In the genomic region with DNA sequence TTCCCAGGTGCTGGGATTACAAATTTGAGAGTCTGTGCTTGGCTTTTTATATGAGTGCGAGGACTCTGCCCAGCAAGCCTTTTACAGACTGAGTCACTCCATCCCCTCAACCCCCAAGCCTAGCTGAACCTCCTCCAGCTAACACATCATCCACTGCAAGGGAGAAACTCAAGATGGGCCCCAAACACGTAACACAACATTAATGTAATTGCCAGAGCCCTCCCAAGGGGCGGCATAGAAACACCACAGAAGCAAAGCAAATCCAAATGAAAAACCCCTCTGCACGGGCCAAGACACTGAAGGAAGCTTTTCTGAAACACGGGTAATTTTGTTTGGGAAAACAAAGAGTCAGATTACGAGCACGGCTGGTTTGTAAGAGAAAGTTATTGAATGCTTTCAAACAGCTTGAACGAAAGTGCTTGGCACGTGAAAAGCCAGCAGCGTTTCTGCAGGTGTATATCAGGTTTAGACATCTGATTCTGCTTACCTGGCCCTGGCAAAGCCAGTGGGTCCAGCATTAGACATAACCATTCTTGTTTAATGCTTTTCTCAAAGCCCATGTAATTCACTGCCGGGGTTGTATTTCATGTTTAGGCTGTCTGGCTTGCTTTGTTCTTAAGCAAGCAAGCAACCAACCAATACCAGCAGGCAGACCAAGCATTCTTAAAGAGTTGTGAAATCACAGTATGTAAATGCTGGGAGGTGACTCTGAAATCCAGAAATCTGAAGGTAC, we compare ENCODE assay signal across 10 mouse cellular contexts.
DNase-seq lines count a peak whose midpoint lies in the region; ATAC-seq and TF ChIP-seq lines count a peak whose summit lies in the region.
"Had no signal": no experiment of that assay in that cellular context is flagged by ENCODE, and none has a peak within 500 bp of the region (broad histone marks: within the 10 kb centered on the region; RNA-seq: fewer than 3 reads in every experiment).

No protein-coding gene starts in this region.

- no peak for DNase-seq in forebrain, postnatal 0 days
- no peak for DNase-seq in forebrain, embryonic 11.5 days (ENCODE audit: low spot score)
- no peak for DNase-seq in kidney, postnatal 14 days
- peak; percentile 94 for DNase-seq in embryonic facial prominence, embryonic 14.5 days (ENCODE audit: low spot score)
- DNase-seq in limb, embryonic 14.5 days (ENCODE audit: low spot score): peak; percentile 81
- no peak for DNase-seq in thymus, postnatal 10 days (ENCODE audit: low spot score in 2 of 2)
- DNase-seq in adipocyte (ENCODE audit: low spot score): no peak
- DNase-seq: B cell, adult 2 months; kidney, adult 2 months had no signal

- 0 out of 2 replicates have a peak, but pooled peaks have one; percentile 11 for ATAC-seq in forebrain, postnatal 0 days
- ATAC-seq in forebrain, embryonic 11.5 days (replicated peaks; ENCODE audit: low FRiP score): no peak
- no peak for ATAC-seq in kidney, embryonic 16.5 days (ENCODE audit: low FRiP score, low TSS enrichment)
- ATAC-seq in embryonic facial prominence, embryonic 14.5 days (ENCODE audit: low read depth): peak; percentile 87
- peak; percentile 72 for ATAC-seq in limb, embryonic 14.5 days (ENCODE audit: low FRiP score, low read depth)

- H3K27me3 ChIP-seq in forebrain, postnatal 0 days (ENCODE audit: insufficient read depth, low read length): no peaks in the 10 kb centered on the region
- no peaks in the 10 kb centered on the region for H3K27me3 ChIP-seq in forebrain, embryonic 11.5 days (ENCODE audit: control insufficient read depth, insufficient read depth, low read length)
- no peaks in the 10 kb centered on the region for H3K27me3 ChIP-seq in kidney, embryonic 16.5 days (ENCODE audit: insufficient read depth, low read length)
- H3K27me3 ChIP-seq in embryonic facial prominence, embryonic 14.5 days (replicated peaks; ENCODE audit: control insufficient read depth, insufficient read depth, low read length): no peaks in the 10 kb centered on the region
- no peaks in the 10 kb centered on the region for H3K27me3 ChIP-seq in limb, embryonic 14.5 days (ENCODE audit: control insufficient read depth, insufficient read depth, low read length)

- no peak for TF ChIP-seq POLR2A in limb, embryonic 14.5 days (IDR thresholded peaks at IDR 0.05; ENCODE audit: borderline replicate concordance, extremely low read depth, insufficient read depth, insufficient read length)

- H3K4me3 ChIP-seq in forebrain, postnatal 0 days (ENCODE audit: low read depth, low read length): no peak overlapping the region
- H3K4me3 ChIP-seq in forebrain, embryonic 11.5 days (ENCODE audit: low read depth, low read length): no peak overlapping the region
- no peak overlapping the region for H3K4me3 ChIP-seq in kidney, embryonic 16.5 days (ENCODE audit: low read length)
- H3K4me3 ChIP-seq in embryonic facial prominence, embryonic 14.5 days (ENCODE audit: low read depth, low read length): no peak overlapping the region
- no peak overlapping the region for H3K4me3 ChIP-seq in limb, embryonic 14.5 days (replicated peaks; ENCODE audit: low read length)

- H3K4me2 ChIP-seq in forebrain, postnatal 0 days (ENCODE audit: low read depth): no peak overlapping the region
- no peak overlapping the region for H3K4me2 ChIP-seq in forebrain, embryonic 11.5 days (ENCODE audit: low read depth, low read length, severe bottlenecking)
- no peak overlapping the region for H3K4me2 ChIP-seq in kidney, embryonic 16.5 days (replicated peaks; ENCODE audit: low read depth, low read length)
- peak overlapping the region; percentile 29 for H3K4me2 ChIP-seq in embryonic facial prominence, embryonic 14.5 days (ENCODE audit: low read depth, low read length)
- no peak overlapping the region for H3K4me2 ChIP-seq in limb, embryonic 14.5 days (replicated peaks; ENCODE audit: low read depth, low read length, severe bottlenecking)

- no peaks in the 10 kb centered on the region for H3K36me3 ChIP-seq in forebrain, postnatal 0 days (ENCODE audit: insufficient read depth)
- no peaks in the 10 kb centered on the region for H3K36me3 ChIP-seq in forebrain, embryonic 11.5 days (ENCODE audit: control insufficient read depth, insufficient read depth, low read length)
- H3K36me3 ChIP-seq in kidney, embryonic 16.5 days (ENCODE audit: insufficient read depth, low read length): no peaks in the 10 kb centered on the region
- no peaks in the 10 kb centered on the region for H3K36me3 ChIP-seq in embryonic facial prominence, embryonic 14.5 days (ENCODE audit: control insufficient read depth, insufficient read depth, low read length)
- no peaks in the 10 kb centered on the region for H3K36me3 ChIP-seq in limb, embryonic 14.5 days (ENCODE audit: control insufficient read depth, insufficient read depth, low read length)

- no peak for TF ChIP-seq CTCF in forebrain, postnatal 0 days (IDR thresholded peaks at IDR 0.05; ENCODE audit: low read depth)

- H3K9ac ChIP-seq in forebrain, postnatal 0 days: no peak overlapping the region
- no peak overlapping the region for H3K9ac ChIP-seq in forebrain, embryonic 11.5 days (ENCODE audit: low read length)
- H3K9ac ChIP-seq in kidney, embryonic 16.5 days (replicated peaks; ENCODE audit: low read length): no peak overlapping the region
- no peak overlapping the region for H3K9ac ChIP-seq in embryonic facial prominence, embryonic 14.5 days (ENCODE audit: low read depth, low read length)
- H3K9ac ChIP-seq in limb, embryonic 14.5 days (ENCODE audit: low read depth, low read length, severe bottlenecking): no peak overlapping the region

- H3K9me3 ChIP-seq in forebrain, postnatal 0 days (ENCODE audit: low read length): no peaks in the 10 kb centered on the region
- H3K9me3 ChIP-seq in forebrain, embryonic 11.5 days (ENCODE audit: control insufficient read depth, low read length): no peaks in the 10 kb centered on the region
- no peaks in the 10 kb centered on the region for H3K9me3 ChIP-seq in kidney, embryonic 16.5 days (ENCODE audit: low read length)
- H3K9me3 ChIP-seq in embryonic facial prominence, embryonic 14.5 days (ENCODE audit: control insufficient read depth, low read length): no peaks in the 10 kb centered on the region
- no peaks in the 10 kb centered on the region for H3K9me3 ChIP-seq in limb, embryonic 14.5 days (ENCODE audit: control insufficient read depth, low read length)

- no peak overlapping the region for H3K27ac ChIP-seq in forebrain, postnatal 0 days (ENCODE audit: low read depth, low read length)
- no peak overlapping the region for H3K27ac ChIP-seq in forebrain, embryonic 11.5 days (ENCODE audit: low read depth, low read length)
- peak overlapping the region; percentile 37 for H3K27ac ChIP-seq in kidney, embryonic 16.5 days (ENCODE audit: low read length)
- H3K27ac ChIP-seq in embryonic facial prominence, embryonic 14.5 days (replicated peaks; ENCODE audit: low read depth, low read length): peak overlapping the region; percentile 72
- H3K27ac ChIP-seq in limb, embryonic 14.5 days (replicated peaks; ENCODE audit: low read depth, low read length): peak overlapping the region; percentile 55

- no peaks in the 10 kb centered on the region for H3K4me1 ChIP-seq in forebrain, postnatal 0 days (ENCODE audit: insufficient read depth)
- peaks cover 12% of the 10 kb centered on the region; the same call in 1 of the 2 replicates for H3K4me1 ChIP-seq in forebrain, embryonic 11.5 days (replicated peaks; ENCODE audit: control insufficient read depth, insufficient read depth, low read length)
- peaks cover 42% of the 10 kb centered on the region for H3K4me1 ChIP-seq in kidney, embryonic 16.5 days (ENCODE audit: insufficient read depth, low read length)
- peaks cover 44% of the 10 kb centered on the region for H3K4me1 ChIP-seq in embryonic facial prominence, embryonic 14.5 days (ENCODE audit: control insufficient read depth, insufficient read depth, low read length)
- H3K4me1 ChIP-seq in limb, embryonic 14.5 days (ENCODE audit: control insufficient read depth, insufficient read depth, low read length): peaks cover 34% of the 10 kb centered on the region

- WGBS in forebrain, postnatal 0 days: 28% methylated on average over 11 of the region's 11 CpGs
- WGBS in forebrain, embryonic 11.5 days: 53% methylated on average over 11 of the region's 11 CpGs
- 20% methylated on average over 11 of the region's 11 CpGs for WGBS in kidney, embryonic 16.5 days
- WGBS in embryonic facial prominence, embryonic 14.5 days: 15% methylated on average over 11 of the region's 11 CpGs
- WGBS in limb, embryonic 14.5 days: 9% methylated on average over 11 of the region's 11 CpGs

Comparison
In these comparisons a context has a peak if more than half of its experiments do, and no peak if none do; other contexts are left out.
1. ATAC-seq: peak in forebrain, postnatal 0 days (single experiment), embryonic facial prominence, embryonic 14.5 days (single experiment) and limb, embryonic 14.5 days (single experiment); none in forebrain, embryonic 11.5 days (single experiment) and kidney, embryonic 16.5 days (single experiment).
2. DNase-seq: peak in embryonic facial prominence, embryonic 14.5 days (single experiment) and limb, embryonic 14.5 days (single experiment); none in forebrain, postnatal 0 days (single experiment), forebrain, embryonic 11.5 days (single experiment), kidney, postnatal 14 days (single experiment), thymus, postnatal 10 days (0 of 2) and adipocyte (single experiment).
3. H3K27ac ChIP-seq: peak in kidney, embryonic 16.5 days (single experiment), embryonic facial prominence, embryonic 14.5 days (single experiment) and limb, embryonic 14.5 days (single experiment); none in forebrain, postnatal 0 days (single experiment) and forebrain, embryonic 11.5 days (single experiment).